Mouse (Mus musculus) forebrain, postnatal 0 days (tissue): Measurements from ENCODE around the gene Cdr1. TPM values are rescaled to one million over a fixed set of nuclear protein-coding genes. Genes with fewer than 3 reads are reported as not detected.
A peak's percentile ranks its signal among the peaks of the same experiment; 100 is the strongest.

Experiments
- ATAC-seq: fragments of 200-750 bp; cut with Nextera tagmentation; 2 replicates; pipeline ENCODE4 v1.8.0; 2017; ENCODE audit warnings: mild to moderate bottlenecking, moderate library complexity
- DNase-seq: peaks from one replicate; pipeline ENCODE4 v3.0.0-alpha.2; 2015
- H3K27ac ChIP-seq: fragments of 300-500 bp; sonication (generic); 2 replicates; pipeline ENCODE4 v1.5.1; 2014; ENCODE audit warnings: low read depth, mild to moderate bottlenecking, antibody characterized with exemption, low read length, moderate library complexity, mixed read lengths
- H3K27me3 ChIP-seq: fragments of 300-500 bp; sonication (generic); 2 replicates; pipeline ENCODE4 v1.6.1; 2014; ENCODE audit warnings: mild to moderate bottlenecking, low read length, mixed read lengths; ENCODE audit not compliant: insufficient read depth
- H3K36me3 ChIP-seq: fragments of 300-500 bp; sonication (generic); 2 replicates; pipeline ENCODE4 v1.6.1; 2014; ENCODE audit warnings: mild to moderate bottlenecking, moderate library complexity; ENCODE audit not compliant: insufficient read depth
- H3K4me1 ChIP-seq: fragments of 300-500 bp; sonication (generic); 2 replicates; pipeline ENCODE4 v1.6.1; 2014; ENCODE audit warnings: antibody characterized with exemption; ENCODE audit not compliant: insufficient read depth
- H3K4me2 ChIP-seq: fragments of 300-500 bp; sonication (generic); 2 replicates; pipeline ENCODE4 v1.6.1; 2014; ENCODE audit warnings: low read depth, mild to moderate bottlenecking, moderate library complexity
- H3K4me3 ChIP-seq: fragments of 300-500 bp; sonication (generic); 2 replicates; pipeline ENCODE4 v1.5.1; 2014; ENCODE audit warnings: low read depth, low read length, mixed read lengths
- H3K9ac ChIP-seq: fragments of 300-500 bp; sonication (generic); 2 replicates; pipeline ENCODE4 v1.6.1; 2014; ENCODE audit warnings: mild to moderate bottlenecking
- H3K9me3 ChIP-seq: fragments of 300-500 bp; sonication (generic); 2 replicates; pipeline ENCODE4 v1.6.1; 2016; ENCODE audit warnings: low read length
- CTCF ChIP-seq: sonication (generic); IDR thresholded peaks from 2 replicates; pipeline ENCODE4 v1.5.1; 2016; ENCODE audit warnings: antibody characterized with exemption, control low read depth, low read depth
- WGBS: fragments of 180-500 bp; shearing (Covaris S2); extraction: QIAGEN DNeasy Blood & Tissue Kit; methylation state at CpG from one replicate; pipeline ENCODE4 v1.1.7; 2014; 5-methylcytosine and 5-hydroxymethylcytosine counted together
- polyA plus RNA-seq: library from polyadenylated mRNA; unstranded; fragments of >200 nt; fragmentation: Nextera tagmentation; extraction: Ambion mirVana; gene quantifications from 2 replicates; pipeline ENCODE4 v1.2.1, GENCODE M21; 2015
- total RNA-seq: library from RNA; depleted of rRNA; stranded (reverse); fragments of >200 nt; gene quantifications from 2 replicates; pipeline ENCODE4 v1.2.3, GENCODE M21; 2014; rRNA removed

Gene Cdr1
- not detected in 2 replicates for total RNA-seq
- polyA plus RNA-seq, result 0.34 and 1.1 TPM in 2 replicates

GRCm38 (mm10) chrX:61185458-61185857 is at the start of gene Cdr1:
Gene Cdr1 (minus strand): TSS chrX:61185558.
- no peaks in the 10 kb centered on the region for H3K36me3 ChIP-seq
- ATAC-seq (no peak), DNase-seq (no peak)
- H3K9ac ChIP-seq, result no peak within 1 kb of the TSS
- no peaks in the 10 kb centered on the region for H3K4me1 ChIP-seq
- TF ChIP-seq CTCF, result no peak
- WGBS, result 95% methylated on average over 6 of the region's 6 CpGs
- no peaks in the 10 kb centered on the region for H3K27me3 ChIP-seq
- H3K9me3 ChIP-seq, result 0 out of 2 replicates have a peak, but pooled peaks cover 22% of the 10 kb centered on the region
- H3K4me3 ChIP-seq, result no peak within 1 kb of the TSS
- H3K27ac ChIP-seq, result no peak within 1 kb of the TSS
- no peak within 1 kb of the TSS for H3K4me2 ChIP-seq

GRCm38 (mm10) chrX:61185869-61186268 is 511 bp upstream of the Cdr1 start:
- Histone ChIP-seq H3K9ac (no peak overlapping the region), H3K4me2 (no peak overlapping the region), H3K27ac (no peak overlapping the region), H3K9me3 (0 out of 2 replicates have a peak, but pooled peaks cover 22% of the 10 kb centered on the region), H3K27me3 (no peaks in the 10 kb centered on the region), H3K36me3 (no peaks in the 10 kb centered on the region), H3K4me3 (no peak overlapping the region), H3K4me1 (no peaks in the 10 kb centered on the region)
- TF ChIP-seq CTCF, result no peak
- DNase-seq (no peak), ATAC-seq (no peak)
- 92% methylated on average over 6 of the region's 6 CpGs for WGBS

- H3K27ac ChIP-seq, result no peak overlapping the region
- peak; percentile 74 for DNase-seq
- H3K4me3 ChIP-seq, result no peak overlapping the region
- H3K9me3 ChIP-seq, result no peaks in the 10 kb centered on the region
- no peaks in the 10 kb centered on the region for H3K36me3 ChIP-seq
- no peak for ATAC-seq
- no peak overlapping the region for H3K9ac ChIP-seq
- H3K27me3 ChIP-seq, result no peaks in the 10 kb centered on the region
- WGBS, result 40% methylated on average over 2 of the region's 2 CpGs
- no peak overlapping the region for H3K4me2 ChIP-seq
- H3K4me1 ChIP-seq, result no peaks in the 10 kb centered on the region
- peak; percentile 61 for TF ChIP-seq CTCF
These were observed 18.8 kb downstream of the Cdr1 start for GRCm38 (mm10) chrX:61166519-61166918.

GRCm38 (mm10) chrX:61161249-61161648 is 24.1 kb downstream of the Cdr1 start:
- peak; percentile 30 for DNase-seq
- peak; percentile 46 for TF ChIP-seq CTCF
- no peak overlapping the region for H3K9ac ChIP-seq
- H3K36me3 ChIP-seq, result no peaks in the 10 kb centered on the region
- no peak overlapping the region for H3K4me3 ChIP-seq
- H3K27ac ChIP-seq, result no peak overlapping the region
- no peaks in the 10 kb centered on the region for H3K27me3 ChIP-seq
- WGBS, result 53% methylated on average over 2 of the region's 2 CpGs
- H3K9me3 ChIP-seq, result no peaks in the 10 kb centered on the region
- ATAC-seq, result no peak
- no peaks in the 10 kb centered on the region for H3K4me1 ChIP-seq
- no peak overlapping the region for H3K4me2 ChIP-seq

- no peaks in the 10 kb centered on the region for H3K9me3 ChIP-seq
- peak; percentile 10 for DNase-seq
- H3K4me3 ChIP-seq, result no peak overlapping the region
- TF ChIP-seq CTCF, result no peak
- no peak overlapping the region for H3K4me2 ChIP-seq
- no peaks in the 10 kb centered on the region for H3K36me3 ChIP-seq
- no peak overlapping the region for H3K9ac ChIP-seq
- no peaks in the 10 kb centered on the region for H3K4me1 ChIP-seq
- 45% methylated on average over 1 of the region's 1 CpGs for WGBS
- H3K27me3 ChIP-seq, result no peaks in the 10 kb centered on the region
- ATAC-seq, result no peak
- H3K27ac ChIP-seq, result no peak overlapping the region
These were observed 30.6 kb downstream of the Cdr1 start for GRCm38 (mm10) chrX:61154657-61155256.

GRCm38 (mm10) chrX:61154246-61154645 is 31.1 kb downstream of the Cdr1 start:
- no peak for TF ChIP-seq CTCF
- WGBS, result 43% methylated on average over 3 of the region's 3 CpGs
- DNase-seq (no peak), ATAC-seq (no peak)
- Histone ChIP-seq H3K27ac (no peak overlapping the region), H3K4me2 (no peak overlapping the region), H3K9me3 (no peaks in the 10 kb centered on the region), H3K36me3 (no peaks in the 10 kb centered on the region), H3K4me1 (no peaks in the 10 kb centered on the region), H3K27me3 (no peaks in the 10 kb centered on the region), H3K9ac (no peak overlapping the region), H3K4me3 (no peak overlapping the region)

GRCm38 (mm10) chrX:61146569-61146968 is 38.8 kb downstream of the Cdr1 start:
- no peak for DNase-seq
- 27% methylated on average over 2 of the region's 2 CpGs for WGBS
- no peak overlapping the region for H3K4me2 ChIP-seq
- H3K4me1 ChIP-seq, result no peaks in the 10 kb centered on the region
- H3K9ac ChIP-seq, result no peak overlapping the region
- H3K4me3 ChIP-seq, result no peak overlapping the region
- H3K36me3 ChIP-seq, result no peaks in the 10 kb centered on the region
- H3K9me3 ChIP-seq, result no peaks in the 10 kb centered on the region
- no peak for ATAC-seq
- no peak overlapping the region for H3K27ac ChIP-seq
- H3K27me3 ChIP-seq, result no peaks in the 10 kb centered on the region
- no peak for TF ChIP-seq CTCF
